8 mouse cellular contexts compared by ENCODE assay signal in genomic region chr2:32447264-32447936, GRCm38 (mm10). TPM values are rescaled to one million over a fixed set of nuclear protein-coding genes. Genes with fewer than 3 reads are reported as not detected.
A peak's percentile ranks its signal among the peaks of the same experiment; 100 is the strongest.
DNase-seq lines count a peak whose midpoint lies in the region; ATAC-seq lines count a peak whose summit lies in the region.

No protein-coding gene starts in this region.

- DNase-seq in heart, adult 11 months: peak; percentile 97
- DNase-seq in heart, postnatal 25 days (ENCODE audit: low spot score): no peak
- peak; percentile 86 for DNase-seq in T-cell, adult 2 months (ENCODE audit: low spot score)
- no peak for DNase-seq in cerebellum, postnatal 25 days
- no peak for DNase-seq in urinary bladder, postnatal 25 days (ENCODE audit: low spot score)

- 53% methylated on average over 9 of the region's 9 CpGs for WGBS in heart, embryonic 11.5 days (ENCODE audit: insufficient replicate concordance)
- WGBS in limb, embryonic 12.5 days: 75% methylated on average over 9 of the region's 9 CpGs
- 62% methylated on average over 9 of the region's 9 CpGs for WGBS in neural tube, embryonic 15.5 days

- H3K27me3 ChIP-seq in heart, embryonic 11.5 days (ENCODE audit: control insufficient read depth, insufficient read depth, low read length): no peaks in the 10 kb centered on the region
- no peaks in the 10 kb centered on the region for H3K27me3 ChIP-seq in limb, embryonic 12.5 days
- H3K27me3 ChIP-seq in neural tube, embryonic 15.5 days (replicated peaks): no peaks in the 10 kb centered on the region

- peak overlapping the region; percentile 24 for H3K4me2 ChIP-seq in heart, embryonic 11.5 days
- no peak overlapping the region for H3K4me2 ChIP-seq in limb, embryonic 12.5 days
- peak overlapping the region; percentile 22; the same call in 1 of the 2 replicates for H3K4me2 ChIP-seq in neural tube, embryonic 15.5 days

- H3K9me3 ChIP-seq in heart, embryonic 11.5 days (replicated peaks; ENCODE audit: control insufficient read depth, low read length): no peaks in the 10 kb centered on the region
- H3K9me3 ChIP-seq in limb, embryonic 12.5 days: no peaks in the 10 kb centered on the region
- no peaks in the 10 kb centered on the region for H3K9me3 ChIP-seq in neural tube, embryonic 15.5 days (replicated peaks)

- peak overlapping the region; percentile 63 for H3K9ac ChIP-seq in heart, embryonic 11.5 days (ENCODE audit: low read depth, low read length)
- H3K9ac ChIP-seq in limb, embryonic 12.5 days (replicated peaks): no peak overlapping the region; the same call in 1 of the 2 replicates
- no peak overlapping the region for H3K9ac ChIP-seq in neural tube, embryonic 15.5 days (replicated peaks)

- no peak overlapping the region for H3K4me3 ChIP-seq in heart, embryonic 11.5 days (ENCODE audit: low read depth, low read length)
- no peak overlapping the region for H3K4me3 ChIP-seq in limb, embryonic 12.5 days (replicated peaks)
- H3K4me3 ChIP-seq in neural tube, embryonic 15.5 days (replicated peaks): no peak overlapping the region

- peak overlapping the region; percentile 86 for H3K27ac ChIP-seq in heart, embryonic 11.5 days (ENCODE audit: low read depth, low read length)
- peak overlapping the region; percentile 71 for H3K27ac ChIP-seq in limb, embryonic 12.5 days
- peak overlapping the region; percentile 75 for H3K27ac ChIP-seq in neural tube, embryonic 15.5 days (replicated peaks)

- H3K36me3 ChIP-seq in heart, embryonic 11.5 days (ENCODE audit: control insufficient read depth, insufficient read depth, low read length): no peaks in the 10 kb centered on the region
- peaks cover 9% of the 10 kb centered on the region; the same call in 1 of the 2 replicates for H3K36me3 ChIP-seq in limb, embryonic 12.5 days
- H3K36me3 ChIP-seq in neural tube, embryonic 15.5 days: no peaks in the 10 kb centered on the region

- ATAC-seq in heart, embryonic 11.5 days (replicated peaks; ENCODE audit: insufficient number of reproducible peaks, low FRiP score, low TSS enrichment): no peak
- no peak for ATAC-seq in limb, embryonic 12.5 days (ENCODE audit: insufficient number of reproducible peaks, insufficient read depth, low FRiP score, low TSS enrichment, low read depth)
- ATAC-seq in neural tube, embryonic 15.5 days (ENCODE audit: low FRiP score): no peak

- H3K4me1 ChIP-seq in heart, embryonic 11.5 days (ENCODE audit: control insufficient read depth, insufficient read depth, low read length): peaks cover 13% of the 10 kb centered on the region
- peaks cover 17% of the 10 kb centered on the region for H3K4me1 ChIP-seq in limb, embryonic 12.5 days (replicated peaks)
- H3K4me1 ChIP-seq in neural tube, embryonic 15.5 days: peaks cover 29% of the 10 kb centered on the region

- intact Hi-C loops in heart, postnatal 25 days (cut with DNase I): no loop called here

RNA-seq across cellular contexts. Expression of gene Naif1, which starts 2.9 kb away (rescaled TPM):
- total RNA-seq in heart, postnatal 25 days (2021): 1 to 10 TPM; 3.4 to 4.2 TPM
- polyA plus RNA-seq in heart, embryonic 11.5 days (2014; fragmentation: Nextera tagmentation; extraction: Ambion mirVana): 5.1 and 5.3 TPM in 2 replicates
- 5.1 and 5.6 TPM in 2 replicates for polyA plus RNA-seq in limb, embryonic 12.5 days (2016; fragmentation: Nextera tagmentation; extraction: Ambion mirVana)
- 4.4 and 5.3 TPM in 2 replicates for polyA plus RNA-seq in neural tube, embryonic 15.5 days (2015; fragmentation: Nextera tagmentation; extraction: Ambion mirVana)

RNA-seq across cellular contexts. Expression of gene Slc25a25, which starts 3.8 kb away (rescaled TPM):
- total RNA-seq in heart, postnatal 25 days (2021): 1 to 10 TPM; 5.6 to 7.5 TPM
- 7.9 and 8.5 TPM in 2 replicates for polyA plus RNA-seq in heart, embryonic 11.5 days (2014; fragmentation: Nextera tagmentation; extraction: Ambion mirVana)
- polyA plus RNA-seq in limb, embryonic 12.5 days (2016; fragmentation: Nextera tagmentation; extraction: Ambion mirVana): 26.0 and 28.3 TPM in 2 replicates
- polyA plus RNA-seq in neural tube, embryonic 15.5 days (2015; fragmentation: Nextera tagmentation; extraction: Ambion mirVana): 51.4 and 58.8 TPM in 2 replicates

RNA-seq across cellular contexts. Expression of gene Ptges2, which starts 51.7 kb away (rescaled TPM):
- 10 to 100 TPM; 78.1 to 81.2 TPM for total RNA-seq in heart, postnatal 25 days (2021)
- polyA plus RNA-seq in heart, embryonic 11.5 days (2014; fragmentation: Nextera tagmentation; extraction: Ambion mirVana): 32.7 and 38.2 TPM in 2 replicates
- polyA plus RNA-seq in limb, embryonic 12.5 days (2016; fragmentation: Nextera tagmentation; extraction: Ambion mirVana): 32.2 and 36.7 TPM in 2 replicates
- polyA plus RNA-seq in neural tube, embryonic 15.5 days (2015; fragmentation: Nextera tagmentation; extraction: Ambion mirVana): 47.3 and 52.1 TPM in 2 replicates

RNA-seq across cellular contexts. Expression of gene Lcn2, which starts 59.3 kb away (rescaled TPM):
- total RNA-seq in heart, postnatal 25 days (2021): 1 to 10 TPM; 3.1 to 3.6 TPM
- polyA plus RNA-seq in heart, embryonic 11.5 days (2014; fragmentation: Nextera tagmentation; extraction: Ambion mirVana): 1.1 TPM in 1 of 2 replicates, not detected in the other
- polyA plus RNA-seq in limb, embryonic 12.5 days (2016; fragmentation: Nextera tagmentation; extraction: Ambion mirVana): 0.95 TPM in 1 of 2 replicates, not detected in the other
- polyA plus RNA-seq in neural tube, embryonic 15.5 days (2015; fragmentation: Nextera tagmentation; extraction: Ambion mirVana): 0.95 and 1.1 TPM in 2 replicates

Comparison
In these comparisons a context has a peak if more than half of its experiments do, and no peak if none do; other contexts are left out.
1. DNase-seq: peak in heart, adult 11 months (single experiment) and T-cell, adult 2 months (single experiment); none in heart, postnatal 25 days (single experiment), cerebellum, postnatal 25 days (0 of 2) and urinary bladder, postnatal 25 days (single experiment).
2. Peak in every context shown above with its lines, with median percentiles within 50 percentile points of each other: H3K27ac ChIP-seq.